Mouse (Mus musculus): Measurements from ENCODE around the gene Pik3r2. TPM values are rescaled to one million over a fixed set of nuclear protein-coding genes. Genes with fewer than 3 reads are reported as not detected.

The Pik3r2 gene
- polyA plus RNA-seq, 1 experiment from 2014 or later: 28.0 TPM

DNA sequence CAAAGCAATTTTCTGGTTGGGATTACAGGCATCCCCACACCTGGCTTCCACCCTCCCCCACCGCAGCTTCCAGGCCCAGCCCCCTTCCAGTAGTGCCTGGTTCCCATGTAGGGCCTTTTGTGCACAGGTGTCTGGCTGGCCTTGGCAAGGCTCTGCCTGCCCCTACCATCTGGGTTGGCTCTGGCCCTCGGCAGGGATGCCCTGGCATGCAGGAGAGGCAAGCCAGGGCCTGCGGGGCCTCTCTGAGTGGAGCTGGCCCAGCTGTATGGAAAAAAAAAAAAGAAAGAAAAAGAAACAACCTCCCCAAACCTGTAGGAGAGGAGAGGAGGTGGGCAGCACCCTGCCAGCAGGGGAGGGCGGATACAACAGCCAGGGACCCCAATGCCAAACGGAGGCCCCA is 3.1 kb downstream of the Pik3r2 start:
- 72% methylated on average over 5 of the region's 5 CpGs for whole genome bisulfite sequencing
- 0 out of 2 replicates have a peak overlapping the region, but pooled peaks have one; percentile 54 for H3K27ac ChIP-seq (ENCODE audit: low read length)
- H3K9me3 ChIP-seq (ENCODE audit: low read length): no peaks in the 10 kb centered on the region
- TF ChIP-seq CTCF (IDR thresholded peaks at IDR 0.05): no peak
- TF ChIP-seq EP300 (IDR thresholded peaks at IDR 0.05): no peak
- no peak for ATAC-seq
- H3K4me2 ChIP-seq (replicated peaks; ENCODE audit: low read depth, low read length): no peak overlapping the region
- no peak overlapping the region for H3K9ac ChIP-seq (replicated peaks; ENCODE audit: low read depth)
- DNase-seq (ENCODE audit: low spot score): no peak
- H3K4me3 ChIP-seq (ENCODE audit: low read depth, low read length): no peak overlapping the region
- H3K4me1 ChIP-seq (ENCODE audit: insufficient read depth, low read depth, low read length): peaks cover 10% of the 10 kb centered on the region; the same call in 1 of the 2 replicates
- H3K36me3 ChIP-seq (ENCODE audit: insufficient read depth, low read length): peaks cover 6% of the 10 kb centered on the region; the same call in 1 of the 2 replicates
- H3K27me3 ChIP-seq (replicated peaks; ENCODE audit: insufficient read depth, low read length): no peaks in the 10 kb centered on the region

- Histone ChIP-seq H3K4me1 (ENCODE audit: insufficient read depth, low read depth, low read length) (peaks cover 10% of the 10 kb centered on the region; the same call in 1 of the 2 replicates), H3K9me3 (ENCODE audit: low read length) (no peaks in the 10 kb centered on the region), H3K27ac (ENCODE audit: low read length) (0 out of 2 replicates have a peak overlapping the region, but pooled peaks have one; percentile 21), H3K27me3 (replicated peaks; ENCODE audit: insufficient read depth, low read length) (no peaks in the 10 kb centered on the region), H3K9ac (replicated peaks; ENCODE audit: low read depth) (no peak overlapping the region), H3K36me3 (ENCODE audit: insufficient read depth, low read length) (peaks cover 6% of the 10 kb centered on the region; the same call in 1 of the 2 replicates), H3K4me2 (replicated peaks; ENCODE audit: low read depth, low read length) (no peak overlapping the region), H3K4me3 (ENCODE audit: low read depth, low read length) (no peak overlapping the region)
- DNase-seq (ENCODE audit: low spot score): peak; percentile 54
- ATAC-seq: no peak
- TF ChIP-seq CTCF (IDR thresholded peaks at IDR 0.05) (no peak), EP300 (IDR thresholded peaks at IDR 0.05) (no peak)
- WGBS: 60% methylated on average over 9 of the region's 9 CpGs
Measured at GRCm38 (mm10) chr8:70772890-70773289, 3.6 kb downstream of the Pik3r2 start.

- Histone ChIP-seq H3K4me3 (ENCODE audit: low read depth, low read length) (no peak overlapping the region), H3K4me2 (replicated peaks; ENCODE audit: low read depth, low read length) (no peak overlapping the region), H3K9ac (replicated peaks; ENCODE audit: low read depth) (no peak overlapping the region), H3K4me1 (ENCODE audit: insufficient read depth, low read depth, low read length) (peaks cover 10% of the 10 kb centered on the region; the same call in 1 of the 2 replicates), H3K27me3 (replicated peaks; ENCODE audit: insufficient read depth, low read length) (no peaks in the 10 kb centered on the region), H3K36me3 (ENCODE audit: insufficient read depth, low read length) (peaks cover 6% of the 10 kb centered on the region; the same call in 1 of the 2 replicates), H3K27ac (ENCODE audit: low read length) (no peak overlapping the region), H3K9me3 (ENCODE audit: low read length) (no peaks in the 10 kb centered on the region)
- ATAC-seq (no peak), DNase-seq (ENCODE audit: low spot score) (no peak)
- TF ChIP-seq EP300 (IDR thresholded peaks at IDR 0.05) (no peak), CTCF (IDR thresholded peaks at IDR 0.05) (no peak)
- WGBS: 95% methylated on average over 13 of the region's 13 CpGs
Measured at GRCm38 (mm10) chr8:70772075-70772474, 4.4 kb downstream of the Pik3r2 start.

GRCm38 (mm10) chr8:70771217-70771616 is 5.3 kb downstream of the Pik3r2 start:
- no peak overlapping the region for H3K4me2 ChIP-seq (replicated peaks; ENCODE audit: low read depth, low read length)
- H3K36me3 ChIP-seq (ENCODE audit: insufficient read depth, low read length): peaks cover 6% of the 10 kb centered on the region; the same call in 1 of the 2 replicates
- TF ChIP-seq CTCF (IDR thresholded peaks at IDR 0.05) (no peak), EP300 (IDR thresholded peaks at IDR 0.05) (no peak)
- H3K27me3 ChIP-seq (replicated peaks; ENCODE audit: insufficient read depth, low read length): no peaks in the 10 kb centered on the region
- peaks cover 10% of the 10 kb centered on the region; the same call in 1 of the 2 replicates for H3K4me1 ChIP-seq (ENCODE audit: insufficient read depth, low read depth, low read length)
- H3K4me3 ChIP-seq (ENCODE audit: low read depth, low read length): no peak overlapping the region
- no peaks in the 10 kb centered on the region for H3K9me3 ChIP-seq (ENCODE audit: low read length)
- H3K9ac ChIP-seq (replicated peaks; ENCODE audit: low read depth): no peak overlapping the region
- H3K27ac ChIP-seq (ENCODE audit: low read length): no peak overlapping the region
- no peak for ATAC-seq
- 82% methylated on average over 7 of the region's 7 CpGs for WGBS
- DNase-seq (ENCODE audit: low spot score): no peak

DNA sequence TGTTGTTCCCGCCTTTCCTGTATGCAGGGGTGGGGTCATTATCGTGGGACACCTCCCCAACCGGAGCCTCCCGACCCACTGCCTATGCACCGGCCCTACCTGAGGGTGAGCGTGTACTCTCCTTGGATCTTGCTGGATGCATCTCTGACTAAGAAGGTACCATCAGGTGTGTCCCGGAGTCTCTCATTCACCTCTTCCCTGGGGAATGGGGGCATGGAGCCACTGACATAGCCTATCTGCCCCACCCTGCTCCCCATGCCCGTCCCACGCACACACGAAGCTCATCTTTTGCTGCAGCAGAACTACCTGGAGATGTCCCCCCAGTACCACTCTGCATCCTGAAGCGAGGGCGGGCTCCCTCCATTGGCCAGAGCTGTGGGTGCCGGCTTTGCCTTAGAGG is 5.8 kb downstream of the Pik3r2 start:
- no peaks in the 10 kb centered on the region for H3K27me3 ChIP-seq (replicated peaks; ENCODE audit: insufficient read depth, low read length)
- WGBS: 92% methylated on average over 13 of the region's 13 CpGs
- no peak overlapping the region for H3K4me3 ChIP-seq (ENCODE audit: low read depth, low read length)
- H3K36me3 ChIP-seq (ENCODE audit: insufficient read depth, low read length): peaks cover 6% of the 10 kb centered on the region; the same call in 1 of the 2 replicates
- H3K9ac ChIP-seq (replicated peaks; ENCODE audit: low read depth): no peak overlapping the region
- H3K9me3 ChIP-seq (ENCODE audit: low read length): no peaks in the 10 kb centered on the region
- H3K27ac ChIP-seq (ENCODE audit: low read length): no peak overlapping the region
- no peak for DNase-seq (ENCODE audit: low spot score)
- TF ChIP-seq CTCF (IDR thresholded peaks at IDR 0.05): no peak
- TF ChIP-seq EP300 (IDR thresholded peaks at IDR 0.05): no peak
- peaks cover 5% of the 10 kb centered on the region; the same call in 1 of the 2 replicates for H3K4me1 ChIP-seq (ENCODE audit: insufficient read depth, low read depth, low read length)
- no peak overlapping the region for H3K4me2 ChIP-seq (replicated peaks; ENCODE audit: low read depth, low read length)
- ATAC-seq: no peak

DNA sequence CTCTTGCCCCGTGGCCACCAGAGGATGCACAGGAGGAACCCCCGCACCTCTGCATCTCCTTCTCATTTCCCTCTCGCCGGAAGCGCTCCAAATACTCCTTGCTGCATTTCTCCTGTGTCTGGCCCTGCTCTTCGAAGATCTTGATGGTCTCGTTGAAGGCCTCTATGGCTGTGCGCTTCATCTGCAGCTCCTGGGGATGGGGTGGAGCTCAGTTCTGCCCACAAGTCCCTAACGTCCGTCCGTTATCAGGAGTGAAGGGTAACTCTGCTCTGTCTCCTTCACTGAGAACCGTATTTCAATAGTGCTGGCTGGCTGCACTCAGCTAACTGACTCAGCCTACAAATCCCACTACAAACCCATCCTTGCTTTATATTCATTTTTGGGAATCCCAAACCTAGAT is 6.7 kb downstream of the Pik3r2 start:
- TF ChIP-seq EP300 (IDR thresholded peaks at IDR 0.05): no peak
- TF ChIP-seq CTCF (IDR thresholded peaks at IDR 0.05): no peak
- Histone ChIP-seq H3K27ac (ENCODE audit: low read length) (no peak overlapping the region), H3K4me1 (ENCODE audit: insufficient read depth, low read depth, low read length) (no peaks in the 10 kb centered on the region; the same call in 1 of the 2 replicates), H3K27me3 (replicated peaks; ENCODE audit: insufficient read depth, low read length) (no peaks in the 10 kb centered on the region), H3K4me2 (replicated peaks; ENCODE audit: low read depth, low read length) (no peak overlapping the region), H3K4me3 (ENCODE audit: low read depth, low read length) (no peak overlapping the region), H3K9ac (replicated peaks; ENCODE audit: low read depth) (no peak overlapping the region), H3K36me3 (ENCODE audit: insufficient read depth, low read length) (peaks cover 6% of the 10 kb centered on the region; the same call in 1 of the 2 replicates), H3K9me3 (ENCODE audit: low read length) (no peaks in the 10 kb centered on the region)
- WGBS: 70% methylated on average over 12 of the region's 12 CpGs
- DNase-seq (ENCODE audit: low spot score) (no peak), ATAC-seq (no peak)

Data from lung, postnatal 0 days (tissue).